Mouse (Mus musculus) MEL (cell line): Measurements from ENCODE around the gene 4933428M09Rik. TPM values are rescaled to one million over a fixed set of nuclear protein-coding genes. Genes with fewer than 3 reads are reported as not detected.

Experiments used
- DNase-seq: peaks from one replicate; pipeline ENCODE4 v3.0.0; 2011; ENCODE audit warnings: low read depth, low spot score
- H3K27ac ChIP-seq: 2 replicates; pipeline ENCODE4 v1.5.1; 2012; ENCODE audit warnings: low read depth, mild to moderate bottlenecking, control low read depth, low read length, moderate library complexity; ENCODE audit not compliant: control insufficient read depth
- H3K27me3 ChIP-seq, 2 experiments: fragments of 150-350 bp in 1 of 2; sonication (generic) in 1 of 2; 2 replicates each; pipeline ENCODE4 v1.6.1; 2012; ENCODE audit warnings: low read length in 2 of 2, mild to moderate bottlenecking in 2 of 2, improper control_type of control experiment in 1 of 2, moderate library complexity in 1 of 2; ENCODE audit not compliant: insufficient read depth in 2 of 2, control insufficient read depth in 1 of 2
- H3K36me3 ChIP-seq, 2 experiments: 2 replicates each; pipeline ENCODE4 v1.6.1; 2012 to 2014; ENCODE audit warnings: low read length in 2 of 2, improper control_type of control experiment in 1 of 2, inconsistent platforms in 1 of 2, mild to moderate bottlenecking in 1 of 2; ENCODE audit not compliant: insufficient read depth in 2 of 2, control insufficient read depth in 1 of 2
- H3K4me1 ChIP-seq, 2 experiments: fragments of 150-350 bp in 1 of 2; sonication (generic) in 1 of 2; 2 replicates each; pipeline ENCODE4 v1.6.1; 2012; ENCODE audit warnings: low read length in 2 of 2, improper control_type of control experiment in 1 of 2, mild to moderate bottlenecking in 1 of 2; ENCODE audit not compliant: insufficient read depth in 2 of 2, control insufficient read depth in 1 of 2
- H3K4me3 ChIP-seq, 2 experiments: fragments of 150-350 bp in 1 of 2; sonication (generic) in 1 of 2; 2 replicates each; pipeline ENCODE4 v1.5.1; 2012; ENCODE audit warnings: low read depth in 2 of 2, low read length in 2 of 2, mild to moderate bottlenecking in 2 of 2, moderate library complexity in 2 of 2, control low read depth in 1 of 2, improper control_type of control experiment in 1 of 2; ENCODE audit not compliant: control insufficient read depth in 1 of 2, insufficient read depth in 1 of 2
- H3K79me2 ChIP-seq: 2 replicates; pipeline ENCODE4 v1.6.1; 2012; ENCODE audit warnings: mild to moderate bottlenecking, low read length, moderate library complexity; ENCODE audit not compliant: control insufficient read depth, poor library complexity, insufficient read depth
- H3K9ac ChIP-seq: 2 replicates; pipeline ENCODE4 v1.6.1; 2012; ENCODE audit warnings: low read depth, mild to moderate bottlenecking, control low read depth, low read length, moderate library complexity; ENCODE audit not compliant: control insufficient read depth, poor library complexity, severe bottlenecking
- H3K9me3 ChIP-seq: fragments of 150-350 bp; sonication (generic); replicated peaks from 2 replicates; pipeline ENCODE4 v1.6.1; 2012; ENCODE audit warnings: mild to moderate bottlenecking, low read length, improper control_type of control experiment, moderate library complexity; ENCODE audit not compliant: insufficient read depth
- CHD2 ChIP-seq: IDR thresholded peaks from 2 replicates; pipeline ENCODE4 v1.6.1; 2011; ENCODE audit warnings: low read length, improper control_type of control experiment
- CTCF ChIP-seq, 3 experiments: IDR thresholded peaks in 2 of 3; conservative IDR thresholded peaks in 1 of 3; 2 replicates each; pipeline ENCODE4 v1.5.1; 2011 to 2012; ENCODE audit warnings: low read length in 3 of 3, low read depth in 2 of 3, mild to moderate bottlenecking in 2 of 3, improper control_type of control experiment in 1 of 3, inconsistent platforms in 1 of 3, mixed read lengths in 1 of 3, moderate library complexity in 1 of 3; ENCODE audit not compliant: control insufficient read depth in 1 of 3, insufficient read depth in 1 of 3, poor library complexity in 1 of 3, severe bottlenecking in 1 of 3
- GATA1 ChIP-seq: IDR thresholded peaks from 2 replicates; pipeline ENCODE4 v1.6.1; 2011; ENCODE audit warnings: low read depth, low read length, improper control_type of control experiment
- JUND ChIP-seq: IDR thresholded peaks from 2 replicates; pipeline ENCODE4 v1.6.1; 2011; ENCODE audit warnings: low read depth, mild to moderate bottlenecking, improper control_type of control experiment, low read length
- MAFK ChIP-seq: IDR thresholded peaks from 2 replicates; pipeline ENCODE4 v1.6.1; 2011; ENCODE audit warnings: low read depth, mild to moderate bottlenecking, low read length, improper control_type of control experiment, borderline replicate concordance
- MAZ ChIP-seq: IDR thresholded peaks from 2 replicates; pipeline ENCODE4 v1.6.1; 2012; ENCODE audit warnings: low read depth, mild to moderate bottlenecking, inconsistent platforms, low read length, improper control_type of control experiment
- MEF2A ChIP-seq: IDR thresholded peaks from 2 replicates; pipeline ENCODE4 v1.6.1; 2014; ENCODE audit warnings: low read depth, mild to moderate bottlenecking, inconsistent platforms, low read length, improper control_type of control experiment; ENCODE audit not compliant: poor library complexity, insufficient replicate concordance, severe bottlenecking; ENCODE audit errors: extremely low read depth
- POLR2A ChIP-seq, 2 experiments: IDR thresholded peaks; 2 replicates each; pipeline ENCODE4 v1.6.1; 2011 to 2012; ENCODE audit warnings: low read length in 2 of 2, mild to moderate bottlenecking in 2 of 2, control low read depth in 1 of 2, improper control_type of control experiment in 1 of 2, low read depth in 1 of 2, moderate library complexity in 1 of 2; ENCODE audit not compliant: control insufficient read depth in 1 of 2, insufficient read depth in 1 of 2, poor library complexity in 1 of 2
- POLR2AphosphoS2 ChIP-seq: IDR thresholded peaks from 2 replicates; pipeline ENCODE4 v1.6.1; 2011; ENCODE audit warnings: low read length, improper control_type of control experiment
- POLR2AphosphoS5 ChIP-seq: IDR thresholded peaks from 2 replicates; pipeline ENCODE4 v1.6.1; 2012; ENCODE audit warnings: low read depth, borderline replicate concordance, mild to moderate bottlenecking, inconsistent platforms, low read length, moderate library complexity, mixed read lengths
- RAD21 ChIP-seq: IDR thresholded peaks from 2 replicates; pipeline ENCODE4 v1.6.1; 2011; ENCODE audit warnings: mild to moderate bottlenecking, low read depth, low read length, improper control_type of control experiment
- SMC3 ChIP-seq: IDR thresholded peaks from 2 replicates; pipeline ENCODE4 v1.6.1; 2011; ENCODE audit warnings: low read depth, low read length, improper control_type of control experiment
- TBP ChIP-seq: IDR thresholded peaks from 2 replicates; pipeline ENCODE4 v1.8.0; 2011; ENCODE audit warnings: low read depth, low read length, improper control_type of control experiment
- TCF12 ChIP-seq: IDR thresholded peaks from 2 replicates; pipeline ENCODE4 v1.6.1; 2014; ENCODE audit warnings: low read depth, mild to moderate bottlenecking, inconsistent platforms, low read length, improper control_type of control experiment, moderate library complexity
- UBTF ChIP-seq: IDR thresholded peaks from 2 replicates; pipeline ENCODE4 v1.6.1; 2012; ENCODE audit warnings: low read depth, mild to moderate bottlenecking, inconsistent platforms, low read length, improper control_type of control experiment, moderate library complexity, borderline replicate concordance; ENCODE audit not compliant: insufficient read depth
- ZC3H11A ChIP-seq: IDR thresholded peaks from 2 replicates; pipeline ENCODE4 v1.6.1; 2012; ENCODE audit warnings: low read depth, mild to moderate bottlenecking, inconsistent platforms, low read length, improper control_type of control experiment
- ZNF384 ChIP-seq: IDR thresholded peaks from 2 replicates; pipeline ENCODE4 v1.6.1; 2012; ENCODE audit warnings: low read depth, mild to moderate bottlenecking, inconsistent platforms, low read length, improper control_type of control experiment
- polyA plus RNA-seq, 2 experiments: library from polyadenylated mRNA; stranded (reverse) in 1 of 2; unstranded in 1 of 2; fragments of >175 nt in 1 of 2; fragments of >200 nt in 1 of 2; gene quantifications; 2 replicates each; pipeline versions ENCODE4 v1.2.1 to v1.2.4; 2012; ENCODE audit warnings: low replicate concordance in 2 of 2, low read depth in 1 of 2; ENCODE audit not compliant: insufficient read length in 2 of 2, insufficient read depth in 1 of 2, missing spikeins in 1 of 2
- total RNA-seq: library from RNA; depleted of rRNA; stranded (reverse); fragments of 300-350 nt; gene quantifications from 2 replicates; pipeline ENCODE4 v1.2.3, GENCODE M21; 2012

Gene 4933428M09Rik
- total and polyA plus RNA-seq, 3 experiments: 0.15 TPM; not detected in 2

GRCm38 (mm10) chrX:139217776-139218175 is 38.7 kb downstream of the 4933428M09Rik start:
- H3K79me2 ChIP-seq: no peaks in the 10 kb centered on the region

GRCm38 (mm10) chrX:139219017-139219416 is 40.0 kb downstream of the 4933428M09Rik start:
- TF ChIP-seq CTCF (IDR thresholded peaks at IDR 0.05 in 2 of 3, conservative IDR thresholded peaks at IDR 0.05 in 1 of 3; ENCODE audit: control insufficient read depth in 1 of 3, insufficient read depth in 1 of 3, low read depth in 2 of 3, low read length in 3 of 3, poor library complexity in 1 of 3, severe bottlenecking in 1 of 3): peak; percentile 53 to 76 (median 74)
- no peak for TF ChIP-seq GATA1
- peak; percentile 53 for TF ChIP-seq RAD21
- peak; percentile 75 for TF ChIP-seq SMC3
- no peak overlapping the region for H3K27ac ChIP-seq
- no peaks in the 10 kb centered on the region; a peak in 1 of 4 replicates for H3K27me3 ChIP-seq
- peak; percentile 81 for DNase-seq
- H3K9me3 ChIP-seq: no peaks in the 10 kb centered on the region
- H3K4me3 ChIP-seq: no peak overlapping the region
- H3K9ac ChIP-seq: no peak overlapping the region
- no peaks in the 10 kb centered on the region for H3K79me2 ChIP-seq
- peaks cover 0 to 6% of the 10 kb centered on the region in 2 experiments; a peak in 3 of 4 replicates for H3K4me1 ChIP-seq
- peaks cover 0 to 7% of the 10 kb centered on the region in 2 experiments; a peak in 2 of 4 replicates for H3K36me3 ChIP-seq

More at GRCm38 (mm10) chrX:139217776-139218175, 38.7 kb downstream of the 4933428M09Rik start:
- Histone ChIP-seq H3K4me3 (no peak overlapping the region), H3K4me1 (peaks cover 0 to 11% of the 10 kb centered on the region in 2 experiments; a peak in 3 of 4 replicates), H3K27me3 (no peaks in the 10 kb centered on the region; a peak in 1 of 4 replicates), H3K9ac (no peak overlapping the region), H3K9me3 (no peaks in the 10 kb centered on the region), H3K27ac (no peak overlapping the region), H3K36me3 (peaks cover 0 to 9% of the 10 kb centered on the region in 2 experiments; a peak in 2 of 4 replicates)
- TF ChIP-seq MAZ: no peak
- TF ChIP-seq ZNF384: no peak
- no peak for TF ChIP-seq UBTF
- TF ChIP-seq TCF12: no peak
- no peak for TF ChIP-seq TBP
- no peak for TF ChIP-seq POLR2AphosphoS2
- TF ChIP-seq POLR2A (IDR thresholded peaks at IDR 0.05; ENCODE audit: control insufficient read depth in 1 of 2, insufficient read depth in 1 of 2, low read depth in 1 of 2, low read length in 2 of 2, poor library complexity in 1 of 2): no peak
- TF ChIP-seq RAD21: no peak
- TF ChIP-seq MAFK: no peak
- no peak for TF ChIP-seq JUND
- no peak for TF ChIP-seq CHD2
- TF ChIP-seq POLR2AphosphoS5: no peak
- no peak for TF ChIP-seq MEF2A
- TF ChIP-seq ZC3H11A: no peak
- DNase-seq: no peak
